ENCODE assay signal across 8 mouse cellular contexts in the genomic region with DNA sequence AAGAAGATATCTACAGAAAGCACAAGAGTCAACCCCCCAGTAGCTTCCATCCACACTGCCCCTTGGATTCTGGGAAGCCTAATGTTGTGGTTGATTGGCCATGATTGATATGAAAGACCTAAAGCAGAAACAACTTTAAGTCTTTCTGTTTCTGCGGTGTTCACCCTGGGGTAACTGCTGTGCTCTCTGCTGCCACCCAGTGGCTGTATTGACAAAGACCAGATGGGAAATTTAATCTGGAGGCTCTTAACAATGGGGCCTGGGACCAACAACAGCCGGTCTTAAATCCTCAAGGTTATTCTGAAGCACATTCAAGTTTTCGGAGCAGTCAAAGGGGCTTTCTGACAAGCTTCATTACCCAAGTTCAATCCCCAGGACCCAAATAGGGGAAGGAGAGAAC. TPM values are rescaled to one million over a fixed set of nuclear protein-coding genes. Genes with fewer than 3 reads are reported as not detected.
DNase-seq lines count a peak whose midpoint lies in the region; ATAC-seq and TF ChIP-seq lines count a peak whose summit lies in the region.

No protein-coding gene starts in this region.

- H3K4me1 ChIP-seq in intestine, embryonic 14.5 days (replicated peaks; ENCODE audit: control insufficient read depth, insufficient read depth, low read length): no peaks in the 10 kb centered on the region
- no peaks in the 10 kb centered on the region for H3K4me1 ChIP-seq in intestine, embryonic 15.5 days (replicated peaks)
- no peaks in the 10 kb centered on the region for H3K4me1 ChIP-seq in intestine, postnatal 0 days (replicated peaks; ENCODE audit: control insufficient read depth, insufficient read depth, low read length)
- no peaks in the 10 kb centered on the region for H3K4me1 ChIP-seq in limb, embryonic 11.5 days (ENCODE audit: control insufficient read depth, insufficient read depth, low read length)

- no peak overlapping the region for H3K4me2 ChIP-seq in intestine, embryonic 14.5 days (ENCODE audit: low read length)
- no peak overlapping the region for H3K4me2 ChIP-seq in intestine, embryonic 15.5 days (replicated peaks)
- no peak overlapping the region for H3K4me2 ChIP-seq in intestine, postnatal 0 days (replicated peaks; ENCODE audit: low read depth)
- H3K4me2 ChIP-seq in limb, embryonic 11.5 days (ENCODE audit: low read depth, severe bottlenecking): no peak overlapping the region

- WGBS in intestine, embryonic 14.5 days: 6% methylated on average over 3 of the region's 3 CpGs
- 10% methylated on average over 3 of the region's 3 CpGs for WGBS in intestine, embryonic 15.5 days
- 10% methylated on average over 3 of the region's 3 CpGs for WGBS in intestine, postnatal 0 days
- 22% methylated on average over 3 of the region's 3 CpGs for WGBS in limb, embryonic 11.5 days

- peak; percentile 98 for TF ChIP-seq CTCF in intestine, postnatal 0 days (IDR thresholded peaks at IDR 0.05; ENCODE audit: low read depth)

- H3K9me3 ChIP-seq in intestine, embryonic 14.5 days (ENCODE audit: control insufficient read depth, low read length): no peaks in the 10 kb centered on the region
- no peaks in the 10 kb centered on the region for H3K9me3 ChIP-seq in intestine, embryonic 15.5 days
- H3K9me3 ChIP-seq in intestine, postnatal 0 days (ENCODE audit: control insufficient read depth): no peaks in the 10 kb centered on the region
- no peaks in the 10 kb centered on the region for H3K9me3 ChIP-seq in limb, embryonic 11.5 days (ENCODE audit: control insufficient read depth, low read length)

- H3K36me3 ChIP-seq in intestine, embryonic 14.5 days (ENCODE audit: control insufficient read depth, insufficient read depth, low read length): no peaks in the 10 kb centered on the region
- no peaks in the 10 kb centered on the region for H3K36me3 ChIP-seq in intestine, embryonic 15.5 days
- H3K36me3 ChIP-seq in intestine, postnatal 0 days (ENCODE audit: control insufficient read depth, insufficient read depth): no peaks in the 10 kb centered on the region
- H3K36me3 ChIP-seq in limb, embryonic 11.5 days (ENCODE audit: control insufficient read depth, insufficient read depth, low read length): no peaks in the 10 kb centered on the region

- peak; percentile 91 for DNase-seq in intestine, embryonic 14.5 days (ENCODE audit: low spot score)
- DNase-seq in cerebellum, adult 11-12 months: peak; percentile 14
- peak; percentile 88 for DNase-seq in forelimb bud, embryonic 11.5 days (ENCODE audit: low read depth, low spot score)
- DNase-seq in limb, embryonic 11.5 days (ENCODE audit: low spot score): peak; percentile 89
- DNase-seq in testis, postnatal 14 days (ENCODE audit: low spot score): peak; percentile 54

- H3K27ac ChIP-seq in intestine, embryonic 14.5 days (ENCODE audit: low read depth): no peak overlapping the region
- H3K27ac ChIP-seq in intestine, embryonic 15.5 days: no peak overlapping the region
- H3K27ac ChIP-seq in intestine, postnatal 0 days (ENCODE audit: low read depth, low read length): no peak overlapping the region
- no peak overlapping the region for H3K27ac ChIP-seq in limb, embryonic 11.5 days (replicated peaks; ENCODE audit: low read depth, low read length)

- no peak overlapping the region for H3K4me3 ChIP-seq in intestine, embryonic 14.5 days (ENCODE audit: low read depth, low read length)
- no peak overlapping the region for H3K4me3 ChIP-seq in intestine, embryonic 15.5 days (replicated peaks)
- no peak overlapping the region for H3K4me3 ChIP-seq in intestine, postnatal 0 days (ENCODE audit: low read depth, low read length)
- H3K4me3 ChIP-seq in limb, embryonic 11.5 days (ENCODE audit: low read depth, low read length): no peak overlapping the region

- no peaks in the 10 kb centered on the region for H3K27me3 ChIP-seq in intestine, embryonic 14.5 days (replicated peaks; ENCODE audit: control insufficient read depth, insufficient read depth, low read length)
- no peaks in the 10 kb centered on the region for H3K27me3 ChIP-seq in intestine, embryonic 15.5 days (replicated peaks)
- H3K27me3 ChIP-seq in intestine, postnatal 0 days (replicated peaks; ENCODE audit: control insufficient read depth, insufficient read depth, low read length): no peaks in the 10 kb centered on the region
- no peaks in the 10 kb centered on the region for H3K27me3 ChIP-seq in limb, embryonic 11.5 days (ENCODE audit: control insufficient read depth, insufficient read depth, low read length)

- no peak overlapping the region for H3K9ac ChIP-seq in intestine, embryonic 14.5 days (ENCODE audit: low read length)
- no peak overlapping the region for H3K9ac ChIP-seq in intestine, embryonic 15.5 days
- no peak overlapping the region for H3K9ac ChIP-seq in intestine, postnatal 0 days (ENCODE audit: low read depth, low read length)
- no peak overlapping the region for H3K9ac ChIP-seq in limb, embryonic 11.5 days (ENCODE audit: low read length)

- 0 out of 2 replicates have a peak, but pooled peaks have one; percentile 50 for ATAC-seq in intestine, embryonic 14.5 days (replicated peaks; ENCODE audit: low FRiP score, low TSS enrichment, low read depth)
- no peak for ATAC-seq in intestine, embryonic 15.5 days
- ATAC-seq in intestine, postnatal 0 days: no peak
- ATAC-seq in limb, embryonic 11.5 days (ENCODE audit: insufficient number of reproducible peaks, low FRiP score, low TSS enrichment, low read depth): no peak; the same call in 1 of the 2 replicates
- ATAC-seq in neutrophil, adult 5-6 weeks (ENCODE audit: extremely low read depth, insufficient number of reproducible peaks, low FRiP score, poor library complexity, severe bottlenecking): peak; percentile 58

RNA-seq across cellular contexts. Expression of a gene that starts 24.0 kb away (rescaled TPM):
- polyA plus RNA-seq in intestine, embryonic 14.5 days (2014; fragmentation: Nextera tagmentation; extraction: Ambion mirVana): 10.1 TPM in 2 replicates
- 8.5 and 8.8 TPM in 2 replicates for polyA plus RNA-seq in intestine, embryonic 15.5 days (2015; fragmentation: Nextera tagmentation; extraction: Ambion mirVana)
- polyA plus RNA-seq in intestine, postnatal 0 days (2015; fragmentation: Nextera tagmentation; extraction: Ambion mirVana): 9.7 and 12.0 TPM in 2 replicates
- 6.6 and 8.0 TPM in 2 replicates for polyA plus RNA-seq in limb, embryonic 11.5 days (2014; fragmentation: Nextera tagmentation; extraction: Ambion mirVana)
- 6.6 and 6.8 TPM in 2 replicates for total RNA-seq in neutrophil, adult 5-6 weeks (2017)

Comparison
In these comparisons a context has a peak if more than half of its experiments do, and no peak if none do; other contexts are left out.
1. ATAC-seq: peak in intestine, embryonic 14.5 days (single experiment) and neutrophil, adult 5-6 weeks (single experiment); none in intestine, embryonic 15.5 days (single experiment), intestine, postnatal 0 days (single experiment) and limb, embryonic 11.5 days (single experiment).
2. DNase-seq: peak in every context shown above with its lines; median percentile 91 in intestine, embryonic 14.5 days; 89 in limb, embryonic 11.5 days; 88 in forelimb bud, embryonic 11.5 days; 54 in testis, postnatal 14 days; 14 in cerebellum, adult 11-12 months.